Mouse (Mus musculus) intestine, embryonic 16.5 days (tissue): ENCODE measurements around the gene Flcn. TPM values are rescaled to one million over a fixed set of nuclear protein-coding genes. Genes with fewer than 3 reads are reported as not detected.

Experiments used
- ATAC-seq: fragments of 200-750 bp; cut with Nextera tagmentation; 2 replicates; pipeline ENCODE4 v1.8.0; 2017; ENCODE audit warnings: moderate TSS enrichment, moderate library complexity
- H3K27ac ChIP-seq: fragments of 300-500 bp; sonication (generic); 2 replicates; pipeline ENCODE4 v1.5.1; 2014; ENCODE audit warnings: mild to moderate bottlenecking, low read length
- H3K27me3 ChIP-seq: fragments of 300-500 bp; sonication (generic); replicated peaks from 2 replicates; pipeline ENCODE4 v1.6.1; 2014; ENCODE audit warnings: low read length, control low read depth, mixed read lengths; ENCODE audit not compliant: control insufficient read depth, insufficient read depth
- H3K36me3 ChIP-seq: fragments of 300-500 bp; sonication (generic); 2 replicates; pipeline ENCODE4 v1.6.1; 2014; ENCODE audit warnings: low read length, control low read depth; ENCODE audit not compliant: control insufficient read depth, insufficient read depth
- H3K4me1 ChIP-seq: fragments of 300-500 bp; sonication (generic); 2 replicates; pipeline ENCODE4 v1.6.1; 2014; ENCODE audit warnings: low read length, control low read depth, mixed read lengths; ENCODE audit not compliant: control insufficient read depth, insufficient read depth
- H3K4me2 ChIP-seq: fragments of 300-500 bp; sonication (generic); 2 replicates; pipeline ENCODE4 v1.6.1; 2014; ENCODE audit warnings: low read depth, low read length, control low read depth
- H3K4me3 ChIP-seq: fragments of 300-500 bp; sonication (generic); 2 replicates; pipeline ENCODE4 v1.5.1; 2014; ENCODE audit warnings: mild to moderate bottlenecking, low read length
- H3K9ac ChIP-seq: fragments of 300-500 bp; sonication (generic); 2 replicates; pipeline ENCODE4 v1.6.1; 2014; ENCODE audit warnings: low read depth, low read length
- H3K9me3 ChIP-seq: fragments of 300-500 bp; sonication (generic); 2 replicates; pipeline ENCODE4 v1.6.1; 2016; ENCODE audit warnings: low read length, control low read depth; ENCODE audit not compliant: control insufficient read depth
- WGBS: fragments of 180-500 bp; shearing (Covaris S2); extraction: QIAGEN DNeasy Blood & Tissue Kit; methylation state at CpG from one replicate; pipeline ENCODE4 v1.1.7; 2014; 5-methylcytosine and 5-hydroxymethylcytosine counted together
- polyA plus RNA-seq: library from polyadenylated mRNA; unstranded; fragments of >200 nt; fragmentation: Nextera tagmentation; extraction: Ambion mirVana; gene quantifications from 2 replicates; pipeline ENCODE4 v1.2.1, GENCODE M21; 2015

The Flcn gene
- polyA plus RNA-seq, 1 experiment from 2014 or later = 46.5 TPM

- H3K36me3 ChIP-seq = peaks cover 16% of the 10 kb centered on the region
- ATAC-seq = no peak
- H3K27me3 ChIP-seq = no peaks in the 10 kb centered on the region
- H3K4me2 ChIP-seq = no peak overlapping the region
- no peaks in the 10 kb centered on the region for H3K9me3 ChIP-seq
- H3K27ac ChIP-seq = no peak overlapping the region
- no peak overlapping the region for H3K9ac ChIP-seq
- WGBS = 82% methylated on average over 4 of the region's 4 CpGs
- no peaks in the 10 kb centered on the region for H3K4me1 ChIP-seq
- no peak overlapping the region for H3K4me3 ChIP-seq
Observed at GRCm38 (mm10) chr11:59759178-59759577, 50.6 kb downstream of the Flcn start.

GRCm38 (mm10) chr11:59758191-59758985 lies 51.4 kb downstream of the Flcn start:
- no peak for ATAC-seq
- no peak overlapping the region for H3K27ac ChIP-seq
- H3K36me3 ChIP-seq = peaks cover 18% of the 10 kb centered on the region
- no peaks in the 10 kb centered on the region for H3K4me1 ChIP-seq
- WGBS = 88% methylated on average over 9 of the region's 9 CpGs
- no peaks in the 10 kb centered on the region for H3K9me3 ChIP-seq
- no peak overlapping the region for H3K4me3 ChIP-seq
- H3K27me3 ChIP-seq = no peaks in the 10 kb centered on the region
- no peak overlapping the region for H3K4me2 ChIP-seq
- no peak overlapping the region for H3K9ac ChIP-seq

GRCm38 (mm10) chr11:59756351-59756750 lies 53.5 kb downstream of the Flcn start:
- 89% methylated on average over 4 of the region's 4 CpGs for WGBS
- Histone ChIP-seq H3K4me2 (no peak overlapping the region), H3K4me1 (no peaks in the 10 kb centered on the region), H3K27me3 (no peaks in the 10 kb centered on the region), H3K27ac (no peak overlapping the region), H3K9ac (no peak overlapping the region), H3K4me3 (no peak overlapping the region), H3K36me3 (peaks cover 28% of the 10 kb centered on the region), H3K9me3 (no peaks in the 10 kb centered on the region)
- no peak for ATAC-seq

- H3K4me1 ChIP-seq = no peaks in the 10 kb centered on the region
- ATAC-seq = no peak
- WGBS = 95% methylated on average over 6 of the region's 6 CpGs
- no peaks in the 10 kb centered on the region for H3K27me3 ChIP-seq
- H3K4me3 ChIP-seq = no peak overlapping the region
- H3K27ac ChIP-seq = no peak overlapping the region
- no peak overlapping the region for H3K4me2 ChIP-seq
- H3K36me3 ChIP-seq = peaks cover 25% of the 10 kb centered on the region
- no peaks in the 10 kb centered on the region for H3K9me3 ChIP-seq
- H3K9ac ChIP-seq = no peak overlapping the region
Observed at GRCm38 (mm10) chr11:59754504-59754903, 55.3 kb downstream of the Flcn start.

- 90% methylated on average over 3 of the region's 3 CpGs for WGBS
- no peaks in the 10 kb centered on the region for H3K9me3 ChIP-seq
- H3K4me1 ChIP-seq = no peaks in the 10 kb centered on the region
Observed at GRCm38 (mm10) chr11:59749050-59749449, 60.8 kb downstream of the Flcn start.

GRCm38 (mm10) chr11:59746614-59747013 lies 63.2 kb downstream of the Flcn start:
- H3K36me3 ChIP-seq = peaks cover 21% of the 10 kb centered on the region; the same call in 1 of the 2 replicates

More at GRCm38 (mm10) chr11:59749050-59749449, 60.8 kb downstream of the Flcn start:
- Histone ChIP-seq H3K36me3 (peaks cover 19% of the 10 kb centered on the region), H3K27ac (no peak overlapping the region), H3K4me3 (no peak overlapping the region), H3K27me3 (no peaks in the 10 kb centered on the region), H3K4me2 (no peak overlapping the region), H3K9ac (no peak overlapping the region)
- no peak for ATAC-seq

GRCm38 (mm10) chr11:59745851-59746250 lies 64.0 kb downstream of the Flcn start:
- 78% methylated on average over 5 of the region's 5 CpGs for WGBS
- no peak overlapping the region for H3K4me3 ChIP-seq
- ATAC-seq = no peak

More at GRCm38 (mm10) chr11:59746614-59747013, 63.2 kb downstream of the Flcn start:
- ATAC-seq = no peak
- no peak overlapping the region for H3K9ac ChIP-seq
- H3K27ac ChIP-seq = no peak overlapping the region
- H3K9me3 ChIP-seq = no peaks in the 10 kb centered on the region
- no peaks in the 10 kb centered on the region for H3K27me3 ChIP-seq
- H3K4me1 ChIP-seq = no peaks in the 10 kb centered on the region
- H3K4me2 ChIP-seq = no peak overlapping the region
- 90% methylated on average over 2 of the region's 2 CpGs for WGBS
- no peak overlapping the region for H3K4me3 ChIP-seq

GRCm38 (mm10) chr11:59744374-59744773 lies 65.4 kb downstream of the Flcn start:
- no peak overlapping the region for H3K4me3 ChIP-seq
- WGBS = 90% methylated on average over 4 of the region's 4 CpGs
- H3K9me3 ChIP-seq = no peaks in the 10 kb centered on the region
- H3K27ac ChIP-seq = no peak overlapping the region
- no peak for ATAC-seq
- H3K36me3 ChIP-seq = peaks cover 26% of the 10 kb centered on the region; the same call in 1 of the 2 replicates
- no peak overlapping the region for H3K9ac ChIP-seq
- no peaks in the 10 kb centered on the region for H3K27me3 ChIP-seq
- H3K4me1 ChIP-seq = no peaks in the 10 kb centered on the region
- no peak overlapping the region for H3K4me2 ChIP-seq

More at GRCm38 (mm10) chr11:59745851-59746250, 64.0 kb downstream of the Flcn start:
- Histone ChIP-seq H3K36me3 (peaks cover 23% of the 10 kb centered on the region; the same call in 1 of the 2 replicates), H3K27me3 (no peaks in the 10 kb centered on the region), H3K4me1 (no peaks in the 10 kb centered on the region), H3K27ac (no peak overlapping the region), H3K9ac (no peak overlapping the region), H3K9me3 (no peaks in the 10 kb centered on the region), H3K4me2 (no peak overlapping the region)

- 94% methylated on average over 1 of the region's 1 CpGs for WGBS
- no peaks in the 10 kb centered on the region for H3K27me3 ChIP-seq
- no peak overlapping the region for H3K9ac ChIP-seq
- no peak overlapping the region for H3K27ac ChIP-seq
- no peak overlapping the region for H3K4me3 ChIP-seq
- ATAC-seq = no peak
- no peaks in the 10 kb centered on the region for H3K9me3 ChIP-seq
- H3K4me2 ChIP-seq = no peak overlapping the region
- no peaks in the 10 kb centered on the region for H3K4me1 ChIP-seq
- H3K36me3 ChIP-seq = peaks cover 26% of the 10 kb centered on the region; the same call in 1 of the 2 replicates
Observed at GRCm38 (mm10) chr11:59743712-59744111, 66.1 kb downstream of the Flcn start.
